Mouse (Mus musculus) spleen, adult 2 months (tissue): ENCODE results near the gene Xpnpep1. TPM values are rescaled to one million over a fixed set of nuclear protein-coding genes. Genes with fewer than 3 reads are reported as not detected.

Experiments used
- DNase-seq, 2 experiments: peaks; one replicate each; pipeline versions ENCODE4 v3.0.0 to v3.0.0-alpha.2; 2012 to 2021; ENCODE audit warnings: low spot score in 2 of 2, low read depth in 1 of 2
- H3K27ac ChIP-seq: fragments of 200-500 bp; 2 replicates; pipeline ENCODE4 v1.5.1; 2012; ENCODE audit warnings: low read length, inconsistent platforms; ENCODE audit not compliant: insufficient read depth
- H3K27me3 ChIP-seq: fragments of 200-500 bp; 2 replicates; pipeline ENCODE4 v1.6.1; 2012; ENCODE audit warnings: mild to moderate bottlenecking, moderate library complexity, low read length, inconsistent platforms; ENCODE audit not compliant: control insufficient read depth, insufficient read depth
- H3K36me3 ChIP-seq: fragments of 200-500 bp; 2 replicates; pipeline ENCODE4 v1.6.1; 2012; ENCODE audit warnings: mild to moderate bottlenecking, low read length, inconsistent platforms; ENCODE audit not compliant: control insufficient read depth, insufficient read depth
- H3K4me1 ChIP-seq: fragments of 200-500 bp; 2 replicates; pipeline ENCODE4 v1.6.1; 2011; ENCODE audit warnings: inconsistent platforms; ENCODE audit not compliant: control insufficient read depth, insufficient read depth, insufficient read length
- H3K4me3 ChIP-seq: fragments of 200-500 bp; 2 replicates; pipeline ENCODE4 v1.5.1; 2011; ENCODE audit warnings: mild to moderate bottlenecking, inconsistent platforms; ENCODE audit not compliant: insufficient read depth, insufficient read length; ENCODE audit errors: extremely low read depth
- CTCF ChIP-seq: fragments of 200-500 bp; IDR thresholded peaks from 2 replicates; pipeline ENCODE4 v1.5.1; 2011; ENCODE audit warnings: mild to moderate bottlenecking, inconsistent platforms; ENCODE audit not compliant: insufficient read depth, insufficient read length, insufficient replicate concordance; ENCODE audit errors: extremely low read depth
- POLR2A ChIP-seq: fragments of 200-500 bp; IDR thresholded peaks from 2 replicates; pipeline ENCODE4 v1.6.1; 2011; ENCODE audit warnings: low read depth, low read length, inconsistent platforms
- WGBS: fragments of 180-500 bp; shearing (Covaris S2); methylation state at CpG from one replicate; pipeline ENCODE4 v1.1.7; 2018; 5-methylcytosine and 5-hydroxymethylcytosine counted together
- polyA plus RNA-seq: library from polyadenylated mRNA; depleted of rRNA; stranded (reverse); fragments of >200 nt; gene quantifications from 2 replicates; pipeline ENCODE4 v1.2.3, GENCODE M21; 2012

The Xpnpep1 gene
- polyA plus RNA-seq, 1 experiment = 31.5 TPM

GRCm38 (mm10) chr19:53057980-53058725 lies 18.1 kb upstream of the Xpnpep1 start:
- TF ChIP-seq CTCF (no peak), POLR2A (no peak)
- H3K4me3 ChIP-seq = no peak overlapping the region
- H3K27me3 ChIP-seq = no peaks in the 10 kb centered on the region
- H3K4me1 ChIP-seq = no peaks in the 10 kb centered on the region; the same call in 1 of the 2 replicates
- no peaks in the 10 kb centered on the region for H3K36me3 ChIP-seq
- WGBS = 93% methylated on average over 16 of the region's 16 CpGs
- DNase-seq = no peak
- no peak overlapping the region for H3K27ac ChIP-seq

GRCm38 (mm10) chr19:53053355-53053754 lies 13.3 kb upstream of the Xpnpep1 start:
- WGBS = 89% methylated on average over 16 of the region's 16 CpGs
- TF ChIP-seq CTCF (no peak), POLR2A (no peak)
- Histone ChIP-seq H3K27me3 (no peaks in the 10 kb centered on the region), H3K4me3 (no peak overlapping the region), H3K27ac (no peak overlapping the region), H3K4me1 (no peaks in the 10 kb centered on the region), H3K36me3 (no peaks in the 10 kb centered on the region)
- DNase-seq = no peak

- Histone ChIP-seq H3K4me3 (no peak overlapping the region), H3K27me3 (no peaks in the 10 kb centered on the region), H3K27ac (no peak overlapping the region), H3K4me1 (no peaks in the 10 kb centered on the region), H3K36me3 (no peaks in the 10 kb centered on the region)
- DNase-seq = no peak
- WGBS = 69% methylated on average over 19 of the region's 19 CpGs
- TF ChIP-seq CTCF = no peak
- no peak for TF ChIP-seq POLR2A
These were observed 12.1 kb upstream of the Xpnpep1 start for GRCm38 (mm10) chr19:53052031-53052670.

GRCm38 (mm10) chr19:53051288-53051985 lies 11.4 kb upstream of the Xpnpep1 start:
- H3K4me3 ChIP-seq = no peak overlapping the region
- WGBS = 94% methylated on average over 18 of the region's 18 CpGs
- H3K4me1 ChIP-seq = no peaks in the 10 kb centered on the region
- DNase-seq = no peak
- TF ChIP-seq CTCF (no peak), POLR2A (no peak)
- no peaks in the 10 kb centered on the region for H3K27me3 ChIP-seq
- no peaks in the 10 kb centered on the region for H3K36me3 ChIP-seq
- no peak overlapping the region for H3K27ac ChIP-seq

GRCm38 (mm10) chr19:53050100-53050499 lies 10.1 kb upstream of the Xpnpep1 start:
- no peak overlapping the region for H3K4me3 ChIP-seq
- no peak for DNase-seq
- H3K27ac ChIP-seq = no peak overlapping the region
- WGBS = 82% methylated on average over 3 of the region's 3 CpGs
- TF ChIP-seq POLR2A (no peak), CTCF (no peak)
- no peaks in the 10 kb centered on the region for H3K4me1 ChIP-seq
- H3K36me3 ChIP-seq = no peaks in the 10 kb centered on the region
- H3K27me3 ChIP-seq = no peaks in the 10 kb centered on the region

GRCm38 (mm10) chr19:53047208-53047607 lies 7.2 kb upstream of the Xpnpep1 start:
- WGBS = 79% methylated on average over 5 of the region's 5 CpGs
- no peaks in the 10 kb centered on the region for H3K36me3 ChIP-seq
- no peak overlapping the region for H3K27ac ChIP-seq
- DNase-seq = no peak
- no peaks in the 10 kb centered on the region for H3K4me1 ChIP-seq
- H3K27me3 ChIP-seq = no peaks in the 10 kb centered on the region
- H3K4me3 ChIP-seq = no peak overlapping the region
- TF ChIP-seq POLR2A (no peak), CTCF (no peak)
